Mouse (Mus musculus) bone marrow macrophage, adult 2 months (primary cell): Measurements from ENCODE around the gene Ptbp1.

Experiments
- CTCF ChIP-seq: IDR thresholded peaks from 2 replicates; pipeline ENCODE4 v1.5.1; 2012; ENCODE audit warnings: low read depth, mild to moderate bottlenecking, low read length, moderate library complexity
- POLR2A ChIP-seq: IDR thresholded peaks from 2 replicates; pipeline ENCODE4 v1.6.1; 2012; ENCODE audit warnings: mild to moderate bottlenecking, low read depth, low read length, borderline replicate concordance

GRCm38 (mm10) chr10:79900951-79901410, 46.8 kb downstream of the Ptbp1 start:
- no peak for TF ChIP-seq POLR2A
- no peak for TF ChIP-seq CTCF
